Mouse (Mus musculus): Measurements from ENCODE around the gene Klra5. TPM values are rescaled to one million over a fixed set of nuclear protein-coding genes. Genes with fewer than 3 reads are reported as not detected.
"Not testable (repeated sequence)": the region's sequence is repeated elsewhere in the genome, so short reads cannot be mapped to it uniquely, and the experiment has no call there.

Klra5 gene
- 2.9 to 20.6 TPM (median 14.9 TPM) in 3 replicates for total RNA-seq (2017)

GRCm38 (mm10) chr6:129917476-129917946 is at the start of gene Klra5:
Gene Klra5, minus strand, starts transcription at chr6:129917650.
- ATAC-seq (replicated peaks; ENCODE audit: insufficient number of reproducible peaks, low FRiP score, low TSS enrichment, poor library complexity, severe bottlenecking), result 0 out of 2 replicates have a peak, but pooled peaks have one; percentile 17

DNA sequence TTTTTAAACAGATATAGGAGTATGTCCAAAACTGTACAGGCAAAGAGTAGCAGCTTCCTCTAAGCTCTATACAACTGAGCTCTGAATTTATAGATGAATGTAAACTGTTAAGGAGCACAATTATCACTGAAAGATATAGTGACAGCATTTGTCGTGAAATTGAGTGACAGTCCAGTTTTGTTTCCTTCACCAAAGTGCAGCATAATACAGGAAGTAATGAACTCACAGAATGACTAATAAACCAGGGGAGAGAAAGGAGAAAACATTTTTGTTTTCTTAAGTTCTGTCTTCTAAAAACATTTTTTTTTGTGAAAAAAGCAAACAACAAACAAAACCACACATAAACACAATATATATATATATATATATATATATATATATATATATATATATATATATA is 454 bp downstream of the Klra5 start:
- no peak for ATAC-seq (replicated peaks; ENCODE audit: insufficient number of reproducible peaks, low FRiP score, low TSS enrichment, poor library complexity, severe bottlenecking)

- no peak for ATAC-seq (replicated peaks; ENCODE audit: insufficient number of reproducible peaks, low FRiP score, low TSS enrichment, poor library complexity, severe bottlenecking)
These were observed 34.9 kb downstream of the Klra5 start for GRCm38 (mm10) chr6:129882525-129882924.

DNA sequence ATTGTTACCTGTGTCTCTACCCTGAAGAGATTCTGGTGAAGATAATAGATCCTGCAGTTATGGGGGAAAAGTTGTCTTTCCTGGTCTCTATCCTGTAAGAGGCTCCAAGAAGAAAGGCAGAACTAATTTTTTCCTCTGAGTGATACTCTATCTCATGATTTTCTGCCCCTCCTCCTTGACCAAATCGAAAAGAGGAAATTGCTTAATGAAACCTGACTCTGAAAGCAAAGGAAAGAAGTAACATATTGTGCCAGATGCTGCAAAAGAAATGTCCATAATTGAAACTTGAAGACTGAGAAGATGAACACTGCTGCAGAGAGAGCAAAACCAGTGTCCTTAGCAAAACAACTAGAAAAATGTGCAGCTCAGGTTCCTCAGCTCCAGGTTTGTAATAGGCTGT is 40.9 kb downstream of the Klra5 start, which contains the start of gene Klra17:
Klra17 (minus strand) TSS at position 124 of the 400 bp plus-strand sequence.
- ATAC-seq (replicated peaks; ENCODE audit: insufficient number of reproducible peaks, low FRiP score, low TSS enrichment, poor library complexity, severe bottlenecking), result no peak

DNA sequence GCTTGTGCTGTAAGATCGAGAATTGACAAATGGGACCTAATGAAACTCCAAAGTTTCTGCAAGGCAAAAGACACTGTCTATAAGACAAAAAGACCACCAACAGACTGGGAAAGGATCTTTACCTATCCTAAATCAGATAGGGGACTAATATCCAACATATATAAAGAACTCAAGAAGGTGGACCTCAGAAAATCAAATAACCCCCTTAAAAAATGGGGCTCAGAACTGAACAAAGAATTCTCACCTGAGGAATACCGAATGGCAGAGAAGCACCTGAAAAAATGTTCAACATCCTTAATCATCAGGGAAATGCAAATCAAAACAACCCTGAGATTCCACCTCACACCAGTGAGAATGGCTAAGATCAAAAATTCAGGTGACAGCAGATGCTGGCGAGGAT is 55.1 kb downstream of the Klra5 start, which contains the start of gene Gm17631:
Gm17631 (plus strand) TSS at position 301 of the 400 bp plus-strand sequence.
- not testable (repeated sequence) for ATAC-seq (replicated peaks; ENCODE audit: insufficient number of reproducible peaks, low FRiP score, low TSS enrichment, poor library complexity, severe bottlenecking)

Other genes starting within 250 kb of the Klra5 start
- 135 to 407 TPM (median 135 TPM) in 3 replicates for gene Klrc1, start 238.7 kb downstream of the Klra5 start, total RNA-seq (2017)
- gene Klri1, start 200.5 kb downstream of the Klra5 start, total RNA-seq (2017), result 2.2 to 10.4 TPM (median 6.7 TPM) in 3 replicates
- gene Klri2, start 177.2 kb downstream of the Klra5 start, total RNA-seq (2017), result 97.7 to 348 TPM (median 123 TPM) in 3 replicates
- gene Gm156, start 133.4 kb downstream of the Klra5 start, total RNA-seq (2017), result not detected in 3 replicates
- gene Gm17631, start 55.0 kb downstream of the Klra5 start, total RNA-seq (2017), result not detected in 3 replicates
- gene Klra17, start 41.0 kb downstream of the Klra5 start, total RNA-seq (2017), result 1.0 to 2.1 TPM in 2 of 3 replicates, not detected in the other
- gene Klra6, start 109.3 kb upstream of the Klra5 start, total RNA-seq (2017), result 6.3 to 30.5 TPM (median 8.1 TPM) in 3 replicates
- 205 to 522 TPM (median 253 TPM) in 3 replicates for gene Klra4, start 149.6 kb upstream of the Klra5 start, total RNA-seq (2017)
- 378 to 1,067 TPM (median 516 TPM) in 3 replicates for gene Klra8, start 212.2 kb upstream of the Klra5 start, total RNA-seq (2017)

Measured in monocyte, adult 5-6 weeks (primary cell).